Mouse (Mus musculus): ENCODE results near the gene Gm9817.

DNA sequence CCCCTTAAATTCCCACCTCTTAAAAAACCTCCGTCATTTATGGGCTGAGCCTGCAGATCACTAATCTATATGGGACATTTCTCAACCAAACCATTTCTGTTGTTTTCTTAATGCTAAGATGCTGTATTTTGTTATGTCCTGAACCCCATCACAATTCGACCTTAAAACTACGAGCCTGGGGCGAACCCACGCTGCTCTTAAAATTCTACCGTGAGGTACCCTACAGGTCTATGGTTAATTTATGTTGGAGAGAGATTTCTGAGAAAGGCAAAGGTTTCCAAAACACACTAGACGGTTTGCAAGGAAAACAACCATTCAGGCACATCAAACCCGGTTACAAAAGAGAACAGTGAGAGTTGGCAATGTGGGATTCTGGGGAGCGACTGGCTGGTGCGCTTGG is 45.1 kb upstream of the Gm9817 start:
- TF ChIP-seq CTCF (IDR thresholded peaks at IDR 0.05; ENCODE audit: control insufficient read depth, insufficient read depth, insufficient replicate concordance, low read depth, low read length) (no peak), POLR2A (IDR thresholded peaks at IDR 0.05; ENCODE audit: control insufficient read depth, low read depth, low read length) (no peak)

Measured in testis, adult 2 months (tissue).